Mouse (Mus musculus): ENCODE measurements around the gene 1700001F09Rik.
"Not testable (repeated sequence)": the region's sequence is repeated elsewhere in the genome, so short reads cannot be mapped to it uniquely, and the experiment has no call there.

1700001F09Rik gene

GRCm38 (mm10) chr14:43347711-43348110, at the start of gene 1700001F09Rik:
Gene 1700001F09Rik, minus strand, starts transcription at chr14:43347811.
- not testable (repeated sequence) for DNase-seq (ENCODE audit: low read depth, low spot score)

- DNase-seq (ENCODE audit: low read depth, low spot score): not testable (repeated sequence)
Observed at GRCm38 (mm10) chr14:43361713-43362112, 14.1 kb upstream of the 1700001F09Rik start.

- DNase-seq (ENCODE audit: low read depth, low spot score): not testable (repeated sequence)
Observed at GRCm38 (mm10) chr14:43359246-43359645, 11.6 kb upstream of the 1700001F09Rik start.

GRCm38 (mm10) chr14:43357496-43357895, 9.9 kb upstream of the 1700001F09Rik start:
- DNase-seq (ENCODE audit: low read depth, low spot score): not testable (repeated sequence)

- DNase-seq (ENCODE audit: low read depth, low spot score): not testable (repeated sequence)
Observed at GRCm38 (mm10) chr14:43352944-43353343, 5.3 kb upstream of the 1700001F09Rik start.

- not testable (repeated sequence) for DNase-seq (ENCODE audit: low read depth, low spot score)
Observed at GRCm38 (mm10) chr14:43337646-43338045, 10.0 kb downstream of the 1700001F09Rik start.

GRCm38 (mm10) chr14:43331362-43331880, 16.2 kb downstream of the 1700001F09Rik start:
- DNase-seq (ENCODE audit: low read depth, low spot score): not testable (repeated sequence)

GRCm38 (mm10) chr14:43328603-43329002, 19.0 kb downstream of the 1700001F09Rik start:
- DNase-seq (ENCODE audit: low read depth, low spot score): not testable (repeated sequence)

- not testable (repeated sequence) for DNase-seq (ENCODE audit: low read depth, low spot score)
Observed at GRCm38 (mm10) chr14:43319516-43319915, 28.1 kb downstream of the 1700001F09Rik start.

- DNase-seq (ENCODE audit: low read depth, low spot score): not testable (repeated sequence)
Observed at GRCm38 (mm10) chr14:43293503-43293902, 54.1 kb downstream of the 1700001F09Rik start, which contains the start of gene Gm8127. Gene Gm8127, minus strand, starts transcription at chr14:43293832.

Data from skeletal muscle tissue, adult 2 months (tissue).